Mouse (Mus musculus) right cerebral cortex, postnatal 25 days (tissue): Measurements from ENCODE around the gene Nsun3.

Source experiments
- DNase-seq: peaks from one replicate; pipeline ENCODE4 v3.0.0; 2022

Gene Nsun3

GRCm38 (mm10) chr16:62786621-62787331 is at the start of gene Nsun3:
Gene Nsun3 (minus strand): TSS chr16:62786818.
- DNase-seq: peak; percentile 92

- no peak for DNase-seq
Measured at GRCm38 (mm10) chr16:62834016-62834735, 47.6 kb upstream of the Nsun3 start.

- no peak for DNase-seq
Measured at GRCm38 (mm10) chr16:62832481-62832880, 45.9 kb upstream of the Nsun3 start.

- DNase-seq: no peak
Measured at GRCm38 (mm10) chr16:62832027-62832426, 45.4 kb upstream of the Nsun3 start.

- no peak for DNase-seq
Measured at GRCm38 (mm10) chr16:62826156-62827001, 39.8 kb upstream of the Nsun3 start.

GRCm38 (mm10) chr16:62822472-62822871 is 35.9 kb upstream of the Nsun3 start:
- DNase-seq: no peak

- no peak for DNase-seq
Measured at GRCm38 (mm10) chr16:62814491-62814890, 27.9 kb upstream of the Nsun3 start, which contains the start of gene Stx19. Gene Stx19 (plus strand): TSS chr16:62814676.

- DNase-seq: no peak
Measured at GRCm38 (mm10) chr16:62813790-62814189, 27.2 kb upstream of the Nsun3 start.

GRCm38 (mm10) chr16:62810855-62811254 is 24.2 kb upstream of the Nsun3 start:
- DNase-seq: no peak

GRCm38 (mm10) chr16:62807249-62807979 is 20.8 kb upstream of the Nsun3 start:
- DNase-seq: no peak

GRCm38 (mm10) chr16:62804621-62805020 is 18.0 kb upstream of the Nsun3 start:
- no peak for DNase-seq

GRCm38 (mm10) chr16:62799839-62800238 is 13.2 kb upstream of the Nsun3 start:
- DNase-seq: no peak

GRCm38 (mm10) chr16:62799426-62799825 is 12.8 kb upstream of the Nsun3 start:
- no peak for DNase-seq

GRCm38 (mm10) chr16:62798808-62799207 is 12.2 kb upstream of the Nsun3 start:
- no peak for DNase-seq

- no peak for DNase-seq
Measured at GRCm38 (mm10) chr16:62796608-62797007, 10.0 kb upstream of the Nsun3 start.

GRCm38 (mm10) chr16:62782229-62782628 is 4.4 kb downstream of the Nsun3 start:
- no peak for DNase-seq

- no peak for DNase-seq
Measured at GRCm38 (mm10) chr16:62778282-62778681, 8.3 kb downstream of the Nsun3 start.

GRCm38 (mm10) chr16:62776034-62776433 is 10.6 kb downstream of the Nsun3 start:
- DNase-seq: no peak

- no peak for DNase-seq
Measured at GRCm38 (mm10) chr16:62773462-62773861, 13.2 kb downstream of the Nsun3 start.

- DNase-seq: no peak
Measured at GRCm38 (mm10) chr16:62758340-62758739, 28.3 kb downstream of the Nsun3 start.

GRCm38 (mm10) chr16:62755307-62755706 is 31.3 kb downstream of the Nsun3 start:
- no peak for DNase-seq

- no peak for DNase-seq
Measured at GRCm38 (mm10) chr16:62753597-62753996, 33.0 kb downstream of the Nsun3 start.

GRCm38 (mm10) chr16:62753079-62753478 is 33.5 kb downstream of the Nsun3 start:
- DNase-seq: no peak
